Mouse (Mus musculus): Measurements from ENCODE around the gene Abtb2. TPM values are rescaled to one million over a fixed set of nuclear protein-coding genes. Genes with fewer than 3 reads are reported as not detected.
A peak's percentile ranks its signal among the peaks of the same experiment; 100 is the strongest.

The Abtb2 gene
- polyA plus RNA-seq, 1 experiment, result 4.0 TPM

DNA sequence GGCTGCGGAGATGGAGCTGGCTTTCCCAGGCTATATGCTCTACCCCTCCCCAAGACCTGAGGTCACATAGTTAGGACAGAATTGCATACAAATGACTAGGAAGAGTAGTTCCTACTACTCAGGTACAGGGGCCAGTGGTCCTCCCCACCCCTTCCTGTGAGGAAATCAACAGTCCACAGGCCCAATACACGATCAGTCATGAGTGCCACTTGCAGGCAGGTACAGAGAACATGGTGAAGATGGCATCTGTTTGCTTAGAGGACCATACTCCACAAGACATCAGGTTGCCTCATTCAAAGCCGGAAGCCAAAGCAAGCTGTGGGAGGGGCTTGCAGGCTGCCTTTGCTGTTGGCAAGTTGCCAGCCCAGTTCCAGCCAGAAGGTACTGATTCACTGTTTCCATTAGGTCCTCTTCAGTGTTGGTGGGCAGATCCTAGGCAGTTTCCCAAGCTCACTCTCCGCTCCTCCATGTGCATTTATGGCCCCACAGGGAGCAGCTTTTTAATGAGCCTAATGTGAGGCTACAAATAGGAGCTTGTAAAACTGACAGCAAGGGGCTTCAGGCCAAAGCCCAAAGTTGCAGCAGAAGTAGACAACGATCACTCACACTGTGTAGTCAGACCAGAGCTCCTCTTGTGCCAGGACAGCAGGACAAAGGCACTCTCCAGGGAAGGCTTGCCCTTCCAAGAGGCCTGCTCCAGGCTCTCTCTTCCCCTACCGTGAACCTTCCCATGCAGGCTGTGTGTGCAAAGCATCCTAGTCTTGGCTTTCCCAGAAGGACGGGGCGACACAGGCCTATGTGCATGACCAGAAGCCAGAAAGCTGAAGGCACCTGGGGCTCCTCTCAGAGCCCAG lies 102.1 kb downstream of the Abtb2 start:
- Histone ChIP-seq H3K79me3 (ENCODE audit: low read depth) (peaks cover under 1% of the 10 kb centered on the region), H3K79me2 (ENCODE audit: control insufficient read depth, insufficient read depth) (peaks cover 15% of the 10 kb centered on the region), H3K4me3 (ENCODE audit: insufficient read depth, poor library complexity, severe bottlenecking) (no peak overlapping the region), H3ac (ENCODE audit: control insufficient read depth, insufficient read length, low read depth) (no peak overlapping the region), H3K27me3 (ENCODE audit: control insufficient read depth, insufficient read depth, insufficient read length) (no peaks in the 10 kb centered on the region), H3K36me3 (ENCODE audit: control insufficient read depth, insufficient read depth) (no peaks in the 10 kb centered on the region)
- TF ChIP-seq CEBPB (IDR thresholded peaks at IDR 0.05; ENCODE audit: low read depth) (no peak), MYOD1 (IDR thresholded peaks at IDR 0.05; ENCODE audit: control insufficient read depth, insufficient read length, low read depth) (no peak), MAX (IDR thresholded peaks at IDR 0.05) (no peak), CTCF (IDR thresholded peaks at IDR 0.05; ENCODE audit: control insufficient read depth, insufficient read depth, insufficient read length) (no peak), FOSL1 (IDR thresholded peaks at IDR 0.05; ENCODE audit: insufficient read depth, low read length, poor library complexity, severe bottlenecking) (no peak), USF1 (IDR thresholded peaks at IDR 0.05; ENCODE audit: low read depth) (no peak), MYOG (IDR thresholded peaks at IDR 0.05; ENCODE audit: control insufficient read depth, extremely low read depth, insufficient read length) (no peak)

GRCm38 (mm10) chr2:103668939-103669338 lies 102.8 kb downstream of the Abtb2 start:
- H3K27me3 ChIP-seq (ENCODE audit: control insufficient read depth, insufficient read depth, insufficient read length), result no peaks in the 10 kb centered on the region
- no peak overlapping the region for H3ac ChIP-seq (ENCODE audit: control insufficient read depth, insufficient read length, low read depth)
- H3K36me3 ChIP-seq (ENCODE audit: control insufficient read depth, insufficient read depth), result no peaks in the 10 kb centered on the region
- no peak overlapping the region for H3K4me3 ChIP-seq (ENCODE audit: insufficient read depth, poor library complexity, severe bottlenecking)
- peaks cover 8% of the 10 kb centered on the region for H3K79me2 ChIP-seq (ENCODE audit: control insufficient read depth, insufficient read depth)
- no peaks in the 10 kb centered on the region for H3K79me3 ChIP-seq (ENCODE audit: low read depth)
- TF ChIP-seq MYOG (IDR thresholded peaks at IDR 0.05; ENCODE audit: control insufficient read depth, extremely low read depth, insufficient read length), result no peak
- no peak for TF ChIP-seq FOSL1 (IDR thresholded peaks at IDR 0.05; ENCODE audit: insufficient read depth, low read length, poor library complexity, severe bottlenecking)
- TF ChIP-seq MYOD1 (IDR thresholded peaks at IDR 0.05; ENCODE audit: control insufficient read depth, insufficient read length, low read depth), result no peak
- no peak for TF ChIP-seq CTCF (IDR thresholded peaks at IDR 0.05; ENCODE audit: control insufficient read depth, insufficient read depth, insufficient read length)
- no peak for TF ChIP-seq USF1 (IDR thresholded peaks at IDR 0.05; ENCODE audit: low read depth)
- TF ChIP-seq CEBPB (IDR thresholded peaks at IDR 0.05; ENCODE audit: low read depth), result no peak
- no peak for TF ChIP-seq MAX (IDR thresholded peaks at IDR 0.05)

- H3ac ChIP-seq (ENCODE audit: control insufficient read depth, insufficient read length, low read depth), result no peak overlapping the region
- no peak for TF ChIP-seq FOSL1 (IDR thresholded peaks at IDR 0.05; ENCODE audit: insufficient read depth, low read length, poor library complexity, severe bottlenecking)
- no peak for TF ChIP-seq CTCF (IDR thresholded peaks at IDR 0.05; ENCODE audit: control insufficient read depth, insufficient read depth, insufficient read length)
- TF ChIP-seq CEBPB (IDR thresholded peaks at IDR 0.05; ENCODE audit: low read depth), result no peak
- no peak for TF ChIP-seq USF1 (IDR thresholded peaks at IDR 0.05; ENCODE audit: low read depth)
- no peak for TF ChIP-seq MYOG (IDR thresholded peaks at IDR 0.05; ENCODE audit: control insufficient read depth, extremely low read depth, insufficient read length)
- TF ChIP-seq MYOD1 (IDR thresholded peaks at IDR 0.05; ENCODE audit: control insufficient read depth, insufficient read length, low read depth), result no peak
- no peak for TF ChIP-seq MAX (IDR thresholded peaks at IDR 0.05)
- H3K4me3 ChIP-seq (ENCODE audit: insufficient read depth, poor library complexity, severe bottlenecking), result no peak overlapping the region
- peaks cover 6% of the 10 kb centered on the region for H3K79me2 ChIP-seq (ENCODE audit: control insufficient read depth, insufficient read depth)
- H3K27me3 ChIP-seq (ENCODE audit: control insufficient read depth, insufficient read depth, insufficient read length), result no peaks in the 10 kb centered on the region
- no peaks in the 10 kb centered on the region for H3K36me3 ChIP-seq (ENCODE audit: control insufficient read depth, insufficient read depth)
- no peaks in the 10 kb centered on the region for H3K79me3 ChIP-seq (ENCODE audit: low read depth)
Observed at GRCm38 (mm10) chr2:103669561-103669960, 103.5 kb downstream of the Abtb2 start.

- TF ChIP-seq USF1 (IDR thresholded peaks at IDR 0.05; ENCODE audit: low read depth) (peak; percentile 49), FOSL1 (IDR thresholded peaks at IDR 0.05; ENCODE audit: insufficient read depth, low read length, poor library complexity, severe bottlenecking) (peak; percentile 54), MYOD1 (IDR thresholded peaks at IDR 0.05; ENCODE audit: control insufficient read depth, insufficient read length, low read depth) (peak; percentile 22), CEBPB (IDR thresholded peaks at IDR 0.05; ENCODE audit: low read depth) (peak; percentile 38), MYOG (IDR thresholded peaks at IDR 0.05; ENCODE audit: control insufficient read depth, extremely low read depth, insufficient read length) (no peak), MAX (IDR thresholded peaks at IDR 0.05) (peak; percentile 29), CTCF (IDR thresholded peaks at IDR 0.05; ENCODE audit: control insufficient read depth, insufficient read depth, insufficient read length) (no peak)
- H3K4me3 ChIP-seq (ENCODE audit: insufficient read depth, poor library complexity, severe bottlenecking), result no peak overlapping the region
- peak overlapping the region; percentile 46 for H3ac ChIP-seq (ENCODE audit: control insufficient read depth, insufficient read length, low read depth)
- no peaks in the 10 kb centered on the region for H3K27me3 ChIP-seq (ENCODE audit: control insufficient read depth, insufficient read depth, insufficient read length)
- H3K79me3 ChIP-seq (ENCODE audit: low read depth), result no peaks in the 10 kb centered on the region
- H3K79me2 ChIP-seq (ENCODE audit: control insufficient read depth, insufficient read depth), result peaks cover 6% of the 10 kb centered on the region
- no peaks in the 10 kb centered on the region for H3K36me3 ChIP-seq (ENCODE audit: control insufficient read depth, insufficient read depth)
Observed at GRCm38 (mm10) chr2:103670276-103670680, 104.2 kb downstream of the Abtb2 start.

- Histone ChIP-seq H3K27me3 (ENCODE audit: control insufficient read depth, insufficient read depth, insufficient read length) (no peaks in the 10 kb centered on the region), H3K79me2 (ENCODE audit: control insufficient read depth, insufficient read depth) (peaks cover 6% of the 10 kb centered on the region), H3K36me3 (ENCODE audit: control insufficient read depth, insufficient read depth) (no peaks in the 10 kb centered on the region), H3ac (ENCODE audit: control insufficient read depth, insufficient read length, low read depth) (no peak overlapping the region), H3K4me3 (ENCODE audit: insufficient read depth, poor library complexity, severe bottlenecking) (no peak overlapping the region), H3K79me3 (ENCODE audit: low read depth) (no peaks in the 10 kb centered on the region)
- TF ChIP-seq MYOD1 (IDR thresholded peaks at IDR 0.05; ENCODE audit: control insufficient read depth, insufficient read length, low read depth) (no peak), MYOG (IDR thresholded peaks at IDR 0.05; ENCODE audit: control insufficient read depth, extremely low read depth, insufficient read length) (no peak), USF1 (IDR thresholded peaks at IDR 0.05; ENCODE audit: low read depth) (no peak), MAX (IDR thresholded peaks at IDR 0.05) (no peak), CTCF (IDR thresholded peaks at IDR 0.05; ENCODE audit: control insufficient read depth, insufficient read depth, insufficient read length) (no peak), FOSL1 (IDR thresholded peaks at IDR 0.05; ENCODE audit: insufficient read depth, low read length, poor library complexity, severe bottlenecking) (no peak), CEBPB (IDR thresholded peaks at IDR 0.05; ENCODE audit: low read depth) (no peak)
Observed at GRCm38 (mm10) chr2:103672573-103673119, 106.5 kb downstream of the Abtb2 start.

Data from C2C12 (cell line).